Mouse (Mus musculus) cortical plate, adult 2 months (tissue): ENCODE measurements around the gene Frs2.

ENCODE experiments used
- CTCF ChIP-seq: fragments of 200-500 bp; IDR thresholded peaks from 2 replicates; pipeline ENCODE4 v1.5.1; 2011; ENCODE audit warnings: mild to moderate bottlenecking, control low read depth, low read length; ENCODE audit not compliant: insufficient read depth; ENCODE audit errors: extremely low read depth
- POLR2A ChIP-seq: fragments of 200-500 bp; IDR thresholded peaks from 2 replicates; pipeline ENCODE4 v1.6.1; 2011; ENCODE audit warnings: mild to moderate bottlenecking, low read length, control low read depth; ENCODE audit not compliant: insufficient read depth; ENCODE audit errors: extremely low read depth

DNA sequence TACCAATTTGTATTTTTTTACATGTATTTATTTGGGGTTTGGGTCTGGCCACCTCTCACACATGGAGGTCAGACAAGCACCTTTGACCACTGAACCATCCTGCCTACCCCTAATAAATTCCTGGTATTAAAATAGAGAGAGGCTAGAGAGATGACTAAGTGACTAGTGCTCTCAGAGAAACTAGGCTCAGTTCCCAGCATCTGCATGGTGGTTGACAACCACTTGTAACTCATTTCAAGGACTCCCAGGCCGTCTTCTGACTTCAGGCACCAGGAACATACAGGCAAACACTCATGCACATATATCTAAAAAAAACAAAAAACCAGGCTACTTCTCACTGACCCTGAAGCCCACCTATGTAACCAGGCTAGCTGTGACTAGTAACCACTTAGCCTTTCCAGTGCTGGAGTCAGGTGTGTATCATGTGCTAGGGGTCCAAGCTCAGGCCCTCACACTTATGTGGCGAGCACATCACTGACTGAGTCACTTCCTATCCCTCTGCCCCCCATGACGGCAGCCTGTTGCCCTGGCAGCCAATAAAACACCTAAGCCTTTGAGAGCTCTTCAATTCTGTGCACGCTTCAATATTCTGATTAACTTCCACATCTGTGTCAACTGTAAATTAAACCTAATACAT lies 98.3 kb downstream of the Frs2 start:
- TF ChIP-seq POLR2A, result no peak
- TF ChIP-seq CTCF, result no peak
